Mouse (Mus musculus) hematopoietic stem cell, adult 5-6 weeks (primary cell): ENCODE results near the gene Nos1ap. TPM values are rescaled to one million over a fixed set of nuclear protein-coding genes. Genes with fewer than 3 reads are reported as not detected.
A peak's percentile ranks its signal among the peaks of the same experiment; 100 is the strongest.

Experiments
- ATAC-seq, 2 experiments: fragments of 125-278 bp in 1 of 2; replicated peaks in 1 of 2; 2 replicates each; pipeline ENCODE4 v1.8.0; 2016 to 2017; ENCODE audit warnings: inconsistent platforms in 2 of 2, mild to moderate bottlenecking in 2 of 2, moderate number of reproducible peaks in 2 of 2, low read depth in 1 of 2, moderate TSS enrichment in 1 of 2; ENCODE audit not compliant: low FRiP score in 2 of 2, poor library complexity in 2 of 2, severe bottlenecking in 2 of 2, insufficient read depth in 1 of 2, low TSS enrichment in 1 of 2
- total RNA-seq: library from RNA; stranded (forward); fragments of 172-1452, 232-1000 nt; gene quantifications from 2 replicates; pipeline ENCODE4 v1.2.3, GENCODE M21; 2017

The Nos1ap gene
- total RNA-seq, 1 experiment from 2014 or later, result 5.7 TPM

DNA sequence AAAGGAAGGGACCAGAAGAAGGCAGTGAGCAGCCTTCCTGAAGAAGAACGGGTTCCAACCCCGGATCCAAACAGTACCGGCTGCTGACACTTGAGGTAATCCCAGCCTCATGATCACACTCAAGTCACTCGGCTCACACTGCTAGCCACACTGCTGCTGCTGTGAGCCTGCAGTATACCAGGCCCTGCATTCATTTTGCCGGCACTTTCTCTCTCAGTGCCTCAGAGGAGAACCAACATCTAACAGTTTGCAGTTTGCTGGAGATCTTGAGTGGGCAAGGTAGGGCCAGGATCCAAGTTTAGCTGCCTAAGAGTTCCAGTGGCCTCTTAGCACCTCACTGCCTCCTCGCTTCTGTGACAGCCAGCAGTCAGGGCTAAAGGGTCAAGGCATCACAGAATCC lies 257.7 kb downstream of the Nos1ap start:
- no peak for ATAC-seq

DNA sequence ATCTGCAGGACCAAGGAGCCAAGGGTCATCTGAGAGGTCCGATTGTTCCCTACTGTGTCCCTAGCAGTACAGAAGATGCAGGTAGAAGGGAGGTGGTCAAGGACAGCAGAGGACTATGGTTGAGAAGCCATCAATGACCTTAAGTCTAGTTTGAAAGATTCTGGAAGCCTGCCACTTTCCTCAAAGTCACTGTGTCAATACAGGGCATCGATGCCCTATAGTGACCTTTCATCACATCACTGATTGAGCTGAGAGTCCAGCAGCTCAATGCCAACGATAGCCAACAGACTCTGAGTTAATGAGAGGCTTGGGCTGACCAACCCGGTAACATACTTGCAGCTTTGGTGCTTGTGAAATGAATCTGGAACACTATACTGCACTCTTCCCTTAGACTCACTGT lies 264.4 kb downstream of the Nos1ap start:
- ATAC-seq, result no peak

DNA sequence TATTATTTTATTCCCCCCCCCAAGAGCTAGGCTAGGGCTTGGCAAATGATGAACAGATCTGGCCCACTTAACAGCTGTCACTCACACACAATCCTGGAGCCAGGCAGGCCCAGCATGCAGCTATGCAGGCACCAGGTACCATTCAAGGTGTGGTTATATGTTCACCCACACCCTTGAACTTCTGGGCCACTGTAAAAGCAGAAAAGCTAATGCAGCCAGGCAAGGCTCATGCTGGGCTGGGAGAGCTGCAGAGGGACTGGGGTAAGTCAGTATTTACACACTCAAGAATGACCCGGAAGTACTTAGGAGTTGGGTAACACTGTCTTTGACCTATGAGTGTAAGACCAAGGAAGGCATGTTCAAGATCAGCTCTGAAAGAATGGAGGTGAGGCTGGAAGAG lies 265.3 kb downstream of the Nos1ap start:
- no peak for ATAC-seq

DNA sequence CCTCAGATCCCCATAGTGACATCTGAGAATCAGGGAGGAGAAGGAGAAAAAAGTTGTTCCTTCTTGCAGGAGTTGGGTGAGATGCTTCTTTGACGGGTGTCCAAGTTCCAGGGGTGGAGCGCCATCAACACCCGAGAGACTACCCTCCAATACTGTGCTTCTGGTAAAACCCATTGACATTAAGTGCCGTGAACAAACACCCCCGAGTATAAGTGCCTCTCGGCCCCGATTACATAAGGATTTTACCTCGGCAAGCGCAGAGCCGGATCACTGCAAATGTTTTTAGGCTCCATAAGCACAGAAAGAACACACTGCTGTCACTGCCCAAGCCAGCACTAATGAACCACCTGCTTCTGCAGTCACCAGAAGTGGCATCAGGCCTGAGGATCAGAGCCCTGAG lies 266.7 kb downstream of the Nos1ap start:
- ATAC-seq, result no peak

DNA sequence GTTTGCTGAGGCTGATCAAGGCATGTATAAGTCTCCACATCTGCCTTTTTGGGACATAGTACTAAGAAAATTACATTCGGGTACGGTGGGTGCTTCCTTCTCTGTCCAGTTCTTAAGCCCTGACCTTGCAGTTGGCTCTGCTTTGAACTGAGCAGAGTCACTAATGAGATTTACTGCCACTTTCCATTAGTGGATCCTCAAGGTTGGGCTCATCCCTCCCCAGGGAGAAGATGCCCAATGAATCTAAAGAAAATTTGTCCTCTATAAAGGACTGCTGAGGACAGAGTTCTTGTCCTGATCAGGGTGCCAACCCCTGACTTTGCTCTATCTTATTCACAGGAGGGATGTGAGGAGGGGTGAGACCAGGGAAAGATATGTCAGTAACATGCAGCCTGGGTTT lies 267.6 kb downstream of the Nos1ap start:
- ATAC-seq, result no peak

DNA sequence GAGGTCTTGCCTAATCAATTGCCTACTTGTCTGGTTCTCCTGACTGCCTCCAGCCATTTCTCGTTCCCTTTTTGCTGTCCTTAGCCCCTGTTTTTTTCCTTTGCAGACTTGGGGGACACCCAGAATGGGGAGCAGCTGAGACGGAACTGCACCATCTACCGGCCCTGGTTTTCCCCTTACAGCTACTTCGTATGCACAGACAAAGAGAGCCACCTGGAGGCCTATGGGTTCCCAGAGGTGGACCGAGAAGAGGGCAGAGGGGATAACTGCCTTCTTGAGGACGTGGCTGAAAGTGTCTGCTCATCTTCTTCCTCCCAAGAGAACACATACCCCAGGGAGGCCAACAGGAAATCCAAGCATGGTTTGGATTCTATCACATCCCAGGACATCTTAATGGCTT lies 278.2 kb downstream of the Nos1ap start:
- ATAC-seq, result no peak

DNA sequence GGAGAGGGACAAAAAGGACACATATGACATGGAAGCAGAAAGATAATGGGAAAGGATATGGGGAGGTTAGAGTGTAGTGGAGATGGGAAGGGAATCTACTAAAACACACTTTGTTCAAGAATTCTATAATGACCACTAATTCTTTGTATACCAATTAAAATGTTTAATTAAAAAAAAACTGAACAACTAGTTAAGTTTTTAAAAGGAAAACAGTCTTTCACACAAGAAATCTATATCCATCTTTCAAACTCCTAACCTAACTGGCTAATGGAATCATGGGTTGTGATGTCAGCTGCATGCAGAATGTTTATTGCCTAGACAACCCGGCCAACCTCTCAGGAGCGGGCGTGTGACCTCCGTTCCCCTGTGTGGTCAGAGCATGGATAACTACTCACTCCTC lies 281.2 kb downstream of the Nos1ap start, which contains the start of gene Spata46:
Gene Spata46 (plus strand): TSS at position 301 of the 400 bp plus-strand sequence.
- no peak for ATAC-seq

DNA sequence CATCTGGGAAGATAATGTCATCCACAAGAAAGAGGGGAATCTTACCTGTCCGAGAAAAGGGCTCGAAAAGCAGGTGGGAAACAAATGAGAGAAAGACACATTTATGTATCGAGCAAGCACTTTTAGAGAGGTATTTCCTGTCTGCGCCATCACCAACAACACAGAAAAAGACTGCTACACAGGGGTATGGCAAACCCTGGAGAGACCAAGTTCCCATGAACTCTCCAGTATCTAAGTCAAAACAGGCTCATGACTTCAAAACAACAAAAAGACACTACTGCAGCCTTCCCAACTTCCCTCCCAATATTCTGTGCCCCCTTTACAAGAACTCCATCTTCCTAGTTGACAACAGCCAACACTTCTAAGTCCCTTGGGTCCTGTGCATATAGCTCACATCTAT lies 283.4 kb downstream of the Nos1ap start, which contains the start of gene Gm7694:
Gene Gm7694 (minus strand): TSS at position 101 of the 400 bp plus-strand sequence.
- no peak for ATAC-seq

DNA sequence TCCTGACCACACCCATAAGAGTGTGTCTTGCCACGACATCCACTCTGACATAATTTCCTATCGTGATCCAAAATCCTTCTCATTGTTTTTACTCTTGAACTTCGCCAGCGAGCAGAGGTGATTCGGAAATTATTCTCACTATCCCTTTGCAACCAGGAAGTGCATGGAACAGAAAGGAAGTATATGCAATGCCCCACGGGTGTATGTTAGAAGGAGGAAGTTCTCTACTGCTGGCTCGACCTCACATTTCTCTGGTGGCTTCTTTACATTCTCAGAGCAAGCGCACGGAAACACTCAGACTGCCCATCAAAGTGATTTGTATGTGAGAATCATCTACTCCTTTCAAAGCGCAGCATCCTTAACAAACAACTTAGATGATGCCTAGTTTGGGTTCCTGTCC lies 284.7 kb downstream of the Nos1ap start:
- peak in 1 of 2 experiments; percentile 54; a peak in 1 of 4 replicates for ATAC-seq

DNA sequence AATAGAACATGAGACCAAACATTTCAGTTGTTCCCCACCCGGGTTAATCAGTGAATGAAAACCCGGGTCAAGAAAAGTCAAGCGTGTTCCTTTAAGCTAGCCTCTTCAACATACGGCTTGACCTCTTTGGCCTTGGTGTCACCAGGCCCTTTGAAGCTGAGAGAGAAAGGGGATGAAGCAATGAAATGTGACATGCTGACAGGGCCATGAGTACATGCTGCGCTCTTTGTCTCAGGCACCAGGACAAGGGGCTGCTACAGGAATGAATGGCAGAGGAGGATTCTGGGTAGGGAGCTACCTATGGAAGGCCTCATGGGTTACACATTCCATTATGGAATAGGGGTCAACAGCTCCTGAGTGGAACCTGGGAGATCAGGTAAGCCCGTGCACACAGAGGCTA lies 286.6 kb downstream of the Nos1ap start:
- ATAC-seq, result no peak

DNA sequence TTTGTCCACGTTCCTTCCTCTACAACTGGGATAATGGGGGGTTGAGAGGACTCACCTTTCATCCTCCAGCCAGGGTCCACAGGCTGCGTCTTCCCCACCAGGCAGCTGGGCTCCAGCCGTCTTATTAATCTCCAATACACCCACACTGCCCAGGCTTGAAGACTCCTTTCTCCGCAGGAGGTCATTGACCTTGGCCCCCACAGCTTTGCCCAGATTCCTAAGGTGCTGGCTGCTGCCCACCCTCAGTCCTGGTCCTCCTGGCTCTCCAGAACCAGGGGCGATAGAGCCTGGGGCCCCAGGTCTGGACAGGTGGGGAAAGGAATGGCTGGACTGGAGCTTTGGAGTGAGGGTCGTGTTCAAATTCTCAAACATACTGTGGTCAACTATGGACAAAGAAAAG lies 287.2 kb downstream of the Nos1ap start:
- ATAC-seq, result no peak

DNA sequence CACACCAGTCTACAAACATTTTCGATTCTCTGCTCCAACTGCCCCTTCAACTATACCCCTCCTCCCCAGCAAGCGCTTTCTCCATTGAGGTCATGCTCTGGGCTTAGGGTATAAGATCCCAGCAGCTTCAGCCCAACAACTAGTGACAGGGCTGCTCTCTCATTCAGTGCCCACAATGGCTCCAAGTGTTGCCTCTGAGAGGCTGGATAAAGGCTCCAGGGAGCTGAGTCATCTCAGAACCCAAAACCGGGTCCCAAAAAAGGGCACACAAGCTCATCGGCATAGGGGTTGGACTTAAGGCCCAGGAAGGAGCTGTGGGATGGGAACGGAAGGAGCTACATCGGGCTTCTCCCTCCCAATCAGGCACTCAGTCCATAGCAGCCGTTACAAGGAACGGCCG lies 288.0 kb downstream of the Nos1ap start:
- no peak for ATAC-seq

DNA sequence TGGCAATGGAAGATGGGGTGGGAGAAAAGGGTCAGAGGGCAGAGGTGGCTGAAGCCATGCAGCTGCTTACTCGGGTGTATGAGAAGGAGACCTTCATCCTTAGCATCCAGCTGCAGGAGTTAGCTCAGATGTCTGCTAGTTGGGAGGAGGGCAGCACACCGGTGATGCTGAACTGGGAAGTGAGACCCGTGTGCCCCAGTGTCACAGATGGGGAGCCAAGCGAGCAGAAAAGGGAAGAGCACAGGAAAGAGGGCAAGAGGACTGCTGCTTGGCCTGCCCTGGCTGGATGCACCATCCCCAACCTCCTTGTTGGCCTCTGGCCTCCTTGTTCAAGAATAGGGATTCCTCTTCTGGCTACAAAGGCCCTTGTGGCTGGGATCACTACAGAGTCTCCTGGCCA lies 290.2 kb downstream of the Nos1ap start:
- no peak for ATAC-seq

DNA sequence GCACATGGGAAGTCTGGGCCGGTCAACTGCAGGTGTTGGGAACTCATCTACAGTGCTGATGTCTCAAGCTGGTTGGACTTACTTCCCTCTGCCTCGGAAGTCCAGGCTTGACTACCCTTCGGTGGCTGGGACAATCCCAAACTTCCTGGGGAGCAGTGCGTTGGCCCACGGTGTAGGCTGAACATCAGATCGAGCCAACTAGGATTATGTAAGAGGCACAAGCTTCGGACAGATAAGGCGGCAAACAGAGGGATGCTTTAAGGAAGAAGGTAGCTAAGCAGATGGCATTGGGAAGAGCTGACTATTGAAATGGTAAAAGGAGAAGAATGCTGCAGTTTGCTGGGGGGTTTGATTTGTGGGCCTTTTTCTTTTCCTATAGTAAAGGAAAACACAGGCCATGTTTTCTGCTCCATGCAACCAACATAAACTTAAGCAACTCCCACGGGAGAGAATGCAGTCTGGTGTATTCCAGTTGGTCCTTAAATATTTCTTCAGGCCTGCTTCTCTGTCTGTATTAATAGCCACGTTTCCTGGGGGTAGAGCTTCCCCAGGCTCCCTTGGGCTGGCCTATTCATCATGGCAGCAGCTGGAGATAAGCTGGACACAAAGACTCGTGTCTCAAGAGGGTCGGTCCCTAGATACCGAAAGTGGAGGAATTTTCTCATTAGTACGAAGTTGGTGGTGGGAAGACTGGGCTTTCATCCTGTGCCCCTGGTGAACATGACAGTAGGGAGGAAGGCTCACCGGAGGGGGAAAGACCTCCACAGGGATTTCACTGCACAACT lies 294.7 kb downstream of the Nos1ap start:
- no peak for ATAC-seq

DNA sequence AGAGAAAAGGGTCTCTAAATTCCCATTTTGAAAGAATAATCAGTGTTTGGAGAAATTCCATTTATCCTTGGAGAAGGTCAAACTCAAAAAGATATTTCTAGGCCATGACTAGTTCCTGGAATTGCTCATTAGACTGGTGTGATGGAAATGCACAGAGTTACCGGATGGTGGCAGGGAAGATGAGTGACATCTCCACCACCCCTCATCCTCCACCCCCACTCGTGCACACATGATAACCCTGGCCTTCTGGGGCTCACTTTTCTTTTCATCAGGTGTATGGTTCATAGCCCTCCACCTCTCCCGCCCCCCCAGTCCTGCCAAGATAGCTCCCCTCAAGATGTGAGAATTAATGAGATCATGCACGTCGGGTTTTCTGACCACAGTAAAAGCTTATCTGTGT lies 296.4 kb downstream of the Nos1ap start:
- no peak for ATAC-seq

DNA sequence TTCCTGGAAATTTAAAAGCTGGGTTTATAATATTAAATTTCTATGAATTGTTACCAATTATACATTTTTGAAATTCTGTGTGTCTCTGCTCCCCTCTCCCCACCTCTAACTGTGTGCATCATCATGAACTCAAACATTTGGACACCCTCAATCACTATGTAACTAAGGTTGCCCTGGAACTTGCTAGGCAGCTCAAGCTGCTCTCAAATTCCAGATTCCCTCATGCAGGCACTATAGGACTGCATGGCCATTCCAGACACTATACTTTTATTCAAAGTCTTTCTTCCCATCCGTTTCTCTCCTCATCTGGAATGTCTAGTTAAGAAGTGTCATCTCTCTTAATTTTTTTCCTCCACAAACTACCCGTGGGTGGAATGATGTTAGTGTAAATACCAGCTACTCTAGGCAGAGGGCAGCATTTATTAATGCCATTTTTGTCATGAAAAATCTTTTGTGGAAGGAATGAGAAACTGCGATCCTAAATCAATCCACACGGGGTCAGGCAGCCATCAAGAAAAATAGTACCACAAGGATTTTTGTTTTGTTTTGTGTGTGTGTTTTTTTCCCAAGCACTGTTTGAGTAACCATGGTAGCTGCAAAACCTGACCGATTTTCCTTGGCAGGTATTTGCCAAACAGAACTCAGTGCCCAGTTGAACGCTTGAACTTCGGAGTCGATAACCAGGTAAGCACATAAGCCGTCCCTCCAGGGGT lies 297.3 kb downstream of the Nos1ap start:
- ATAC-seq, result peak; percentile 81 to 87

DNA sequence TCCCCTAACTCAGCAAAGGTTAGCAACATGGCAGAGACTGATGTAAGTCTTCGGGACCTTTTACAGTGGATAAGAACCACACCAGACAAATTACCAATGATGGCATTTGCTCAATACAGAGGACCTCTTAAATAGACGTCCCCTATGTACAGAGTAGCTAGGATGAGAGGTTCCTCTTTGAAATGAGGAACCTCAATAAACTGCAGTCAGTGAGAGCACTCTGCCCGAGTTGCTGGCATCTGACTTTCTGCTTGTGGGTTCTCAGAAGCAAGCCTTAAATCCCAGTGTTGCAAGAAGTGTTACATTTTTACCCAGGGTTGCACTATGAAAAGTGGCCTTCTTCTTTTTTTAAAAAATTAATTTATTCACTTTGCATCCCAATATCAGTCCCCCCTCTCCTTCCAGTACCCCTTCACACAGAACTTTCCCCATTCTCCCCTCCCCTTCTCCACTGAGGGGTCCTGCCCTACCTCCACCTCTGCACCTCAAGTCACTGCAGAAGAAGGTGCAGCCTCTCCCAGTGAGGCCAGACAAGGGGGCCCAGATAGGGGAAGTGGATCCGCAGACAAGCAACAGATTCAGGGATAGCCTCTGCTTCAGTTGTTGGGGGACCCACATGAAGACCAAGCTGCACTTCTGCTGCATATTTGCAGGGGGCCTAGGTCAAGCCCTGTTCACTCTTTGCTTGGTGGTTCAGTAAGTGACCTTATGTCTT lies 307.1 kb downstream of the Nos1ap start:
- peak; percentile 95 for ATAC-seq

DNA sequence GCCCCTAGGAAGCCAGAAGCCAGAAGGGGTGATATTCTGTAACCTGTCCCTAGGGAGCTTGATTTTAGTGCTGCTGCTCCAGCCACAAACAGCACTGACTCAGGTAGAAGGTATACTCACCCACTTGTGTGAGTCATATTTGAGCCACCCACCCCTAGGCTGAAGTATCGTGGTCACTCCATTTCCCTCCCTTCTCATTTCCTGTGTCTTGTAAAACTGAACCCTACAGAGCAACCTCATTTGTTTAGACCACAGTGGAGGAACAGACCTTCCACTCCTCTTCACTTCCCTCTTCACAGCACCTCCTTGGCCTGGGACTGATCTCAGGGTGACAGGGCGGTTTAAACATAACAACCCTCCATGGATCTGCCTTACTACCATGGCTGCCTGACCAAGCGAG lies 312.6 kb downstream of the Nos1ap start, which contains the start of gene Sh2d1b1:
Gene Sh2d1b1 (plus strand): TSS at position 305 of the 400 bp plus-strand sequence.
- peak; percentile 85 for ATAC-seq
